Comparison of ENCODE assay signal across 21 mouse cellular contexts in genomic region chr10:44994385-44995281, GRCm38 (mm10).
DNase-seq lines count a peak whose midpoint lies in the region; ATAC-seq lines count a peak whose summit lies in the region.
"Had no signal": no experiment of that assay in that cellular context is flagged by ENCODE, and none has a peak within 500 bp of the region (broad histone marks: within the 10 kb centered on the region; RNA-seq: fewer than 3 reads in every experiment).

No protein-coding gene starts in this region.

- H3K4me1 ChIP-seq in hindbrain, embryonic 10.5 days (replicated peaks): peaks cover 55% of the 10 kb centered on the region
- H3K4me1 ChIP-seq in hindbrain, embryonic 13.5 days (replicated peaks): peaks cover 13% of the 10 kb centered on the region
- peaks cover 18% of the 10 kb centered on the region for H3K4me1 ChIP-seq in midbrain, embryonic 11.5 days (ENCODE audit: control insufficient read depth, insufficient read depth, low read length)
- peaks cover 31% of the 10 kb centered on the region for H3K4me1 ChIP-seq in midbrain, embryonic 15.5 days
- peaks cover 28% of the 10 kb centered on the region for H3K4me1 ChIP-seq in intestine, embryonic 16.5 days (ENCODE audit: control insufficient read depth, insufficient read depth, low read length)

- H3K9ac ChIP-seq in hindbrain, embryonic 13.5 days: no peak overlapping the region
- no peak overlapping the region for H3K9ac ChIP-seq in midbrain, embryonic 11.5 days (ENCODE audit: low read length)
- H3K9ac ChIP-seq in midbrain, embryonic 15.5 days: no peak overlapping the region
- peak overlapping the region; percentile 22; the same call in 1 of the 2 replicates for H3K9ac ChIP-seq in intestine, embryonic 16.5 days (ENCODE audit: low read depth, low read length)
- H3K9ac ChIP-seq: limb, embryonic 15.5 days; liver, embryonic 15.5 days; lung, embryonic 15.5 days had no signal

- WGBS in hindbrain, embryonic 10.5 days: 72% methylated on average over 17 of the region's 17 CpGs
- WGBS in hindbrain, embryonic 13.5 days: 62% methylated on average over 17 of the region's 17 CpGs
- 79% methylated on average over 17 of the region's 17 CpGs for WGBS in midbrain, embryonic 11.5 days
- 58% methylated on average over 17 of the region's 17 CpGs for WGBS in midbrain, embryonic 15.5 days
- 56% methylated on average over 17 of the region's 17 CpGs for WGBS in intestine, embryonic 16.5 days

- ATAC-seq in hindbrain, embryonic 13.5 days (ENCODE audit: low FRiP score): no peak
- ATAC-seq in midbrain, embryonic 11.5 days (ENCODE audit: low FRiP score): 0 out of 2 replicates have a peak, but pooled peaks have one; percentile 14
- ATAC-seq in midbrain, embryonic 15.5 days (replicated peaks): no peak
- ATAC-seq in intestine, embryonic 16.5 days: peak; percentile 60
- ATAC-seq: forebrain, embryonic 14.5 days; hindbrain, postnatal 0 days had no signal

- peak overlapping the region; percentile 75 for H3K27ac ChIP-seq in hindbrain, embryonic 10.5 days
- H3K27ac ChIP-seq in hindbrain, embryonic 13.5 days: no peak overlapping the region
- no peak overlapping the region for H3K27ac ChIP-seq in midbrain, embryonic 11.5 days (ENCODE audit: low read depth, low read length)
- H3K27ac ChIP-seq in midbrain, embryonic 15.5 days: no peak overlapping the region
- H3K27ac ChIP-seq in intestine, embryonic 16.5 days (ENCODE audit: low read length): peak overlapping the region; percentile 65
- H3K27ac ChIP-seq: gastrocnemius, adult 2 months; hindbrain, postnatal 0 days; left cerebral cortex, adult 2 months; limb, embryonic 15.5 days; liver, embryonic 15.5 days; macrophage had no signal

- H3K4me3 ChIP-seq in hindbrain, embryonic 10.5 days: no peak overlapping the region
- no peak overlapping the region for H3K4me3 ChIP-seq in hindbrain, embryonic 13.5 days
- no peak overlapping the region for H3K4me3 ChIP-seq in midbrain, embryonic 11.5 days (ENCODE audit: low read depth, low read length)
- H3K4me3 ChIP-seq in midbrain, embryonic 15.5 days: no peak overlapping the region
- no peak overlapping the region for H3K4me3 ChIP-seq in intestine, embryonic 16.5 days (ENCODE audit: low read length)
- H3K4me3 ChIP-seq: gastrocnemius, adult 2 months; left cerebral cortex, adult 2 months; limb, embryonic 15.5 days; liver, embryonic 15.5 days; lung, embryonic 15.5 days had no signal

- no peaks in the 10 kb centered on the region for H3K36me3 ChIP-seq in hindbrain, embryonic 10.5 days
- H3K36me3 ChIP-seq in hindbrain, embryonic 13.5 days: no peaks in the 10 kb centered on the region
- no peaks in the 10 kb centered on the region for H3K36me3 ChIP-seq in midbrain, embryonic 11.5 days (ENCODE audit: control insufficient read depth, insufficient read depth, low read length)
- H3K36me3 ChIP-seq in midbrain, embryonic 15.5 days (replicated peaks): no peaks in the 10 kb centered on the region
- no peaks in the 10 kb centered on the region for H3K36me3 ChIP-seq in intestine, embryonic 16.5 days (ENCODE audit: control insufficient read depth, insufficient read depth, low read length)
- H3K36me3 ChIP-seq: limb, embryonic 15.5 days; liver, embryonic 15.5 days; lung, embryonic 15.5 days had no signal

- H3K27me3 ChIP-seq in hindbrain, embryonic 10.5 days (ENCODE audit: insufficient read depth, poor library complexity, severe bottlenecking): 0 out of 2 replicates have a peak, but pooled peaks cover 5% of the 10 kb centered on the region
- H3K27me3 ChIP-seq in hindbrain, embryonic 13.5 days: no peaks in the 10 kb centered on the region
- no peaks in the 10 kb centered on the region for H3K27me3 ChIP-seq in midbrain, embryonic 11.5 days (ENCODE audit: control insufficient read depth, insufficient read depth, low read length)
- no peaks in the 10 kb centered on the region for H3K27me3 ChIP-seq in midbrain, embryonic 15.5 days (replicated peaks)
- no peaks in the 10 kb centered on the region for H3K27me3 ChIP-seq in intestine, embryonic 16.5 days (replicated peaks; ENCODE audit: control insufficient read depth, insufficient read depth, low read length)
- H3K27me3 ChIP-seq: limb, embryonic 15.5 days; liver, embryonic 15.5 days; lung, embryonic 15.5 days had no signal

- no peak overlapping the region for H3K4me2 ChIP-seq in hindbrain, embryonic 13.5 days
- H3K4me2 ChIP-seq in midbrain, embryonic 11.5 days: no peak overlapping the region
- H3K4me2 ChIP-seq in midbrain, embryonic 15.5 days: no peak overlapping the region
- peak overlapping the region; percentile 27; the same call in 1 of the 2 replicates for H3K4me2 ChIP-seq in intestine, embryonic 16.5 days (ENCODE audit: low read depth, low read length)
- H3K4me2 ChIP-seq: heart, embryonic 11.5 days; limb, embryonic 15.5 days; liver, embryonic 15.5 days; lung, embryonic 15.5 days had no signal

- H3K9me3 ChIP-seq in hindbrain, embryonic 10.5 days: no peaks in the 10 kb centered on the region
- no peaks in the 10 kb centered on the region for H3K9me3 ChIP-seq in hindbrain, embryonic 13.5 days
- H3K9me3 ChIP-seq in midbrain, embryonic 11.5 days (ENCODE audit: control insufficient read depth, low read length): no peaks in the 10 kb centered on the region
- no peaks in the 10 kb centered on the region for H3K9me3 ChIP-seq in midbrain, embryonic 15.5 days
- H3K9me3 ChIP-seq in intestine, embryonic 16.5 days (ENCODE audit: control insufficient read depth, low read length): no peaks in the 10 kb centered on the region
- H3K9me3 ChIP-seq: limb, embryonic 15.5 days; liver, embryonic 15.5 days; lung, embryonic 15.5 days had no signal

- no peak for DNase-seq in hindbrain, embryonic 10.5 days (ENCODE audit: low spot score)
- no peak for DNase-seq in midbrain, embryonic 11.5 days (ENCODE audit: low spot score, missing footprints)
- no peak for DNase-seq in right cerebral cortex, adult 2 months (ENCODE audit: low spot score in 2 of 2)
- no peak for DNase-seq in gastrocnemius, adult 8-10 months (ENCODE audit: low spot score in 2 of 2)
- DNase-seq: cerebellum, adult 8-10 months; cerebellum, postnatal 36 days; gastrocnemius, adult 2 months; kidney, postnatal 10 days; right cerebral cortex, postnatal 14 days; spleen, adult 18-20 months had no signal

Comparison
In these comparisons a context has a peak if more than half of its experiments do, and no peak if none do; other contexts are left out.
1. H3K27ac ChIP-seq: peak in hindbrain, embryonic 10.5 days (single experiment) and intestine, embryonic 16.5 days (single experiment); none in hindbrain, embryonic 13.5 days (single experiment), midbrain, embryonic 11.5 days (single experiment) and midbrain, embryonic 15.5 days (single experiment).
2. ATAC-seq: peak in midbrain, embryonic 11.5 days (single experiment) and intestine, embryonic 16.5 days (single experiment); none in hindbrain, embryonic 13.5 days (single experiment) and midbrain, embryonic 15.5 days (single experiment).